Mouse (Mus musculus) ovary, postnatal 36 days (tissue): ENCODE data around the gene Clasp1.

Experiments
- DNase-seq: peaks from one replicate; pipeline ENCODE4 v3.0.0; 2022; ENCODE audit warnings: low spot score, mixed read lengths

The Clasp1 gene

DNA sequence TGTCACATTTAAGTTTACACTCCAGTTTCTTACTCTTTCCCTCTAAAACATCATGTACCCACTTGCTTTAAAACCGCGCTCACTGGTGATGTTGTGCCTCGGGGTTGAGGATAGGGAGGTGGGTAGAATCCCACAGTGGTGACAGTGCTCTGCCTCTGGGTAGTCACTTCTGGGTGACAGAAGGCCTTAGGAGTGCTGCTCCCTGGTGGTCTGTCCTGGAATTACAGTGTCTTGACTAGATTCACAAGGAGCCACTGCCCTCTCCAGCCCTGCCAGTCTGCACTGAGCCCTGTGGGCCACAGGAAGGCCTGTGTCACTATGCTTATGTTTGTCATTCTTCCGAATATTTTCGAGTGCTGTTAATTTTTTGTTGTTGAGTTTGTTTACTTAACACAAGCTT, 109.5 kb downstream of the Clasp1 start:
- peak; percentile 64 for DNase-seq

DNA sequence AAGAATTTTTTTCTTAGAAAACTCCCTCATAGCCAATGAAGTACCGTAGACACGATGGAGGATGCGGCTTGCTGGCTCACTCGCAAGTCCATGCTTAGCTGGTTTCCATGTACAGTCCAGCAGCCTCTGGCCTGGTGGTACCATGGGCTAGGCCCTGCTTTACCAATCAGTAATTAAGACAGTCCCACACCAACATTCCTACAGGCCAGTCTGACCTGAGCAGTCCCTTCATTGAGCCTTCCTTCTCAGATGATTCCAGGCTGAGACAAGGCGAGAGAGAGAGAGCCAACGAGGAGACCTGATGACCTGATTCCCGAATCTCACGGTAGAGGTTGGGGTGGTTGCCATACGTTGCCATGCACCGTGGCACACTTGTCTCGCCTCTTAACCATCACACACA, 111.7 kb downstream of the Clasp1 start:
- no peak for DNase-seq

DNA sequence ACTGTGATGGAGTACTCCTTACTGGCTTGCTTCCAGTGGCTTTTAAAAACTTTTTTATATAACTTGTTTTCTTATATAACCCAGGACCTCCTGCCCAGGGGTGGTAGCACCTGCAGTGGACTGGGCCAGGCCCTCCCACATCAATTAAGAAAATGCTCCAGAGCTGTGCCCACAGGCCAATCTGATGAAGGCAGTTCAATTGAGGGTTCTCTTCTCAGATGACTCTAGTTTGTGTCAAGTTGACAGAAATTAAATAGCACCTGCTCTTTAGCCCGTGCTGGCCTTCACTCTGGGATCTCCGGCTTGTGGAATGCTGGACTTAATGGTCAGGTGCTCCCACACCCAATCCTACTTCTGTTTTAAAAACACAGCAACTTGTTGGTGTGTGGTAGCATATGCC, 112.8 kb downstream of the Clasp1 start:
- DNase-seq: no peak

DNA sequence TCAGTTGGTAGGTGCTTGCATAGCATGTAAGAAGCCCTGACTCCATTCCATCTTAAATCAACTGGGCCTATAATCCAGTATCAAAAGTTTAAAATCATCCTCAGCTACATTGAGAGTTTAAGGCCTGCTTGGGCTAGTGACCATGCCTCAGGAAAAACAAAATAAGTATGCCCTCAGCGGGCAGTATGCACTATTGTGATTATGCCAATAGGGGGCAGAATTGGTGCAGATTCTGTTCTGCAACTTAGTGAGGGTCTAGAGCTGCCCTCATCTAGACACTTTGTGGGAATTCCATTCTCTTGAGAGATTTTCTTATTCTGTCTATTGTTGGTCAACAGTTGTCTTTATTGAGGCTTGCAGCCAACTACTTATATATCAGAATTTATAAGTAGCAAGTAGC, 116.9 kb downstream of the Clasp1 start:
- DNase-seq: no peak

DNA sequence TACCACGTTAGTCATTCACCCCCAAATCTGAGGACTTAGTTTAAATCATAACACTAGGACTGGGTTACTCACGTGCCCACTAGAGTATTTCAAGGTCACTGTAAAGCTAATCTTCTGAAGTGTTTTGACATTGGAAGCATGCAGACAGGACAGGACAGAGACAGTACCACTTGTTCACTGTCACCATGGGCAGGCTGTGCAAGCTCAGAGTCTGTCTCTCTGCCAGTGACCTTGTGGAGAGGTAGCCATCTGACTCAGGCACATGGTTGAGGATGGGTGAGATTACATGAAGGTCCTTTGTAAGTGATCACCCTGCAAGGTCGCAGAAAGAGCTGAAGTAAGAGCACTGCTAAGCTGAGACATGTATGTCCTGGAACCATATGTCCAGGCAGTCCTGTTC, 122.1 kb downstream of the Clasp1 start:
- no peak for DNase-seq

- no peak for DNase-seq
Measured at GRCm38 (mm10) chr1:118511738-118512530, 123.1 kb downstream of the Clasp1 start.

GRCm38 (mm10) chr1:118516256-118516655, 127.4 kb downstream of the Clasp1 start:
- no peak for DNase-seq

GRCm38 (mm10) chr1:118523161-118523560, 134.3 kb downstream of the Clasp1 start:
- no peak for DNase-seq

DNA sequence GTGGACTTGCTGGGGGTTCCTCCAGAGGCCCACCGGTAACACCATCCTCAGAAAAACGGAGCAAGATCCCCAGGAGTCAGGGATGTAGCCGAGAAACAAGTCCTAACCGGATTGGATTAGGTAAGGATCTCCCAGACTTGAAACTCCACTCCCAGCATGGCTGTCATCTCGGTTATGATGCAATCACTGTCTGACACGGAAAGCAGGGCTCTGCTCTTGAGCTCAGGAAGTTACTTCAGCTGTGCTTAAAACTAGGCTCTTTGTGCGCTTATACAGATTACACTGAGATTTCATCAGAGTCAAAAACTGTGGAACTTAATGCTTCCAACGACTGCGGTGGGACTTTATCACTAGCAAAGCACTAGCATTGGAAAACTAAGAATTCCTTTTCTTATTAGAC, 136.5 kb downstream of the Clasp1 start:
- no peak for DNase-seq

GRCm38 (mm10) chr1:118529213-118529612, 140.4 kb downstream of the Clasp1 start:
- no peak for DNase-seq

DNA sequence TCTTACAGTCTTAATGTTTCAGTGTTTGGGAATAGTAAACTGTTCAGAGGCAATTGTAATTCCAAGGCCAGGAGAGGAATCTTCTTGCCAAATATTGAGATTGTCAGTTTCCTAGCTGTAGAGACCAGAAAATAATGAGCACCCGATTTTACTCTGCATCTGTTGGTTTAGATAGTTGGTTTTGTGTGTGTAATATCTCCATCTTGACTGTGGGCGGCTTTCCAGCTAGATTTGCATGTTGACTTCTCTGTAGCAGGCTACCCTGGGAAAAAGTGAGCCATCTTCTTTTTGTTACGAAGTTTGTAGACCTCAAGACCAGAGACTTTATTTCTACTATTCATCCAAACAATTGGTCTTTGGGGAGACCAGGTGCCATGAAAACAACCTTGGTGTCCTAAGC, 142.4 kb downstream of the Clasp1 start:
- DNase-seq: no peak

GRCm38 (mm10) chr1:118536021-118536420, 147.2 kb downstream of the Clasp1 start:
- DNase-seq: no peak

- DNase-seq: no peak
Measured at GRCm38 (mm10) chr1:118539046-118539445, 150.2 kb downstream of the Clasp1 start.

- no peak for DNase-seq
Measured at GRCm38 (mm10) chr1:118542880-118543279, 154.0 kb downstream of the Clasp1 start.

GRCm38 (mm10) chr1:118548769-118549168, 159.9 kb downstream of the Clasp1 start:
- DNase-seq: no peak

- no peak for DNase-seq
Measured at GRCm38 (mm10) chr1:118551152-118551551, 162.3 kb downstream of the Clasp1 start.

DNA sequence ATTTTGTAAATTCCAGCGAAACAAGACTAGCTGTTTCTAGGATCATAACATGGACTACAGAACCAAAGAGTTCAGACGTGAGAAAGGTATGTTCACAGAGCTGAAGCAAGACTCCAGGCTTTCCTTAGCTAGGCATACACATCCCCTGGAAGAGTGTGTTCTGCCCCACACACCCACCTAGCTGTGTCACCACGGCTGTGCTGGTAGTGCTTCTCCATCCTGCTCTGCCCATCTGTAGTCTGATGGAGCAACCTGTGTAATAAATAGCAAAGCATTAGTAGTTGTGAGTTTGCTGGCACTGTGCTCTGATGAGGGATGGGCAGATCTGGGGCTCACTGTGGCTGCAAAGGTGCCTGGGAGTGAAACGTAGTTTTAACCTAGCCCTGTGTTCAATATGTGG, 163.2 kb downstream of the Clasp1 start:
- DNase-seq: no peak

DNA sequence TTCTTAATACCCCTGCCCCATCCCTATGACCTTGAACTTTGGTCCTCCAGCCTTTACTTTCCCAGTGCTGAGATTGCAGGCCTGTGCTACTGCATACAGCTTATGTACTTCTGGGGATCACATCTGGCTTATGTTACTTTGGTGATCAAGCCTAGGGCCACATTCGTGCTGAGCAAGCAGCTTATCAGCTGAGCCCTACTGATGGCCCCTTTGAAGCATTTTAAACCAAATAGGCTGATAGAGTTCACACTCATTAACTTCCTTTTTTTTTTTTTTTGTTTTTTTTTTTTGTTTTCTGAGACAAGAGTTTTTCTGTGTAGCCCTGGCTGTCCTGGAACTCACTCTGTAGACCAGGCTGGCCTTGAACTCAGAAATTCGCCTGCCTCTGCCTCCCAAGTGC, 164.2 kb downstream of the Clasp1 start:
- no peak for DNase-seq

GRCm38 (mm10) chr1:118553451-118553850, 164.6 kb downstream of the Clasp1 start:
- DNase-seq: no peak

- no peak for DNase-seq
Measured at GRCm38 (mm10) chr1:118554961-118555360, 166.1 kb downstream of the Clasp1 start.

DNA sequence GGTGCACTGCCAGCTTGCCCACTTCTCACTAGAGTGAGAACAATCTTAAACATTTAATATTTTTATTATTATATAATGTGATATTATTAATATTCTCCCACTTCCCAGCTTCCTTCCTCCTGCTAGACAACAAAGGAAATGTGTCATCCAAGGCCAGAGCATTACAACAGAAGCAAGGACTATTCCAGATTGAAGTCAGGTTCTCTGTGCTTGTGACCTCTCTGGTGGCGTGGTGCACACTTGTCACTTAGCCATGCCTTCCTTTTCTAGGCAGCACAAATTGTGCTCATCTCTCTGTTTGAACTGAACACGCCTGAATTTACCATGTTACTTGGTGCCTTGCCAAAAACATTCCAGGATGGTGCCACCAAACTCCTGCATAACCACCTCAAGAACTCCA, 170.9 kb downstream of the Clasp1 start:
- DNase-seq: no peak

- no peak for DNase-seq
Measured at GRCm38 (mm10) chr1:118564561-118564960, 175.7 kb downstream of the Clasp1 start.

GRCm38 (mm10) chr1:118567659-118568058, 178.8 kb downstream of the Clasp1 start:
- DNase-seq: no peak

- DNase-seq: no peak
Measured at GRCm38 (mm10) chr1:118580174-118580702, 191.4 kb downstream of the Clasp1 start.
